10 mouse cellular contexts compared by ENCODE assay signal in genomic region chr7:47072551-47072950, GRCm38 (mm10). TPM values are rescaled to one million over a fixed set of nuclear protein-coding genes. Genes with fewer than 3 reads are reported as not detected.
DNase-seq lines count a peak whose midpoint lies in the region; ATAC-seq and TF ChIP-seq lines count a peak whose summit lies in the region.
"Had no signal": no experiment of that assay in that cellular context is flagged by ENCODE, and none has a peak within 500 bp of the region (broad histone marks: within the 10 kb centered on the region; RNA-seq: fewer than 3 reads in every experiment).

No protein-coding gene starts in this region.

- H3K27ac ChIP-seq in heart, embryonic 11.5 days (ENCODE audit: low read depth, low read length) = no peak overlapping the region
- no peak overlapping the region for H3K27ac ChIP-seq in liver, embryonic 14.5 days
- H3K27ac ChIP-seq in brown adipose tissue, adult 24 weeks (replicated peaks; ENCODE audit: low read depth, low read length) = peak overlapping the region; percentile 61
- H3K27ac ChIP-seq: embryonic facial prominence, embryonic 12.5 days; midbrain, embryonic 12.5 days had no signal

- no peaks in the 10 kb centered on the region for H3K36me3 ChIP-seq in heart, embryonic 11.5 days (ENCODE audit: control insufficient read depth, insufficient read depth, low read length)
- no peaks in the 10 kb centered on the region for H3K36me3 ChIP-seq in liver, embryonic 14.5 days (replicated peaks; ENCODE audit: control insufficient read depth, insufficient read depth, low read depth)
- H3K36me3 ChIP-seq: embryonic facial prominence, embryonic 12.5 days; midbrain, embryonic 12.5 days had no signal

- no peak overlapping the region for H3K4me2 ChIP-seq in heart, embryonic 11.5 days
- no peak overlapping the region for H3K4me2 ChIP-seq in liver, embryonic 14.5 days (ENCODE audit: low read depth)
- H3K4me2 ChIP-seq: embryonic facial prominence, embryonic 12.5 days; midbrain, embryonic 12.5 days had no signal

- peaks cover 12% of the 10 kb centered on the region for H3K4me1 ChIP-seq in heart, embryonic 11.5 days (ENCODE audit: control insufficient read depth, insufficient read depth, low read length)
- peaks cover 0 to 10% of the 10 kb centered on the region in 2 experiments; a peak in 1 of 4 replicates for H3K4me1 ChIP-seq in liver, embryonic 14.5 days (replicated peaks; ENCODE audit: control insufficient read depth in 2 of 2, insufficient read depth in 2 of 2, low read length in 1 of 2)
- H3K4me1 ChIP-seq in brown adipose tissue, adult 24 weeks (ENCODE audit: control insufficient read depth, insufficient read depth, insufficient read length, low read length) = peaks cover 14% of the 10 kb centered on the region
- H3K4me1 ChIP-seq: embryonic facial prominence, embryonic 12.5 days had no signal

- 0 out of 2 replicates have a peak, but pooled peaks have one; percentile 43 for ATAC-seq in heart, embryonic 11.5 days (replicated peaks; ENCODE audit: insufficient number of reproducible peaks, low FRiP score, low TSS enrichment)
- ATAC-seq in liver, embryonic 14.5 days (ENCODE audit: insufficient read depth) = no peak

- H3K9me3 ChIP-seq in heart, embryonic 11.5 days (replicated peaks; ENCODE audit: control insufficient read depth, low read length) = no peaks in the 10 kb centered on the region
- H3K9me3 ChIP-seq in liver, embryonic 14.5 days (ENCODE audit: control insufficient read depth, low read length) = no peaks in the 10 kb centered on the region
- H3K9me3 ChIP-seq: embryonic facial prominence, embryonic 12.5 days; midbrain, embryonic 12.5 days had no signal

- whole genome bisulfite sequencing in heart, embryonic 11.5 days (ENCODE audit: insufficient replicate concordance) = 65% methylated on average over 5 of the region's 5 CpGs
- WGBS in liver, embryonic 14.5 days (ENCODE audit: insufficient replicate concordance) = 49% methylated on average over 5 of the region's 5 CpGs

- no peaks in the 10 kb centered on the region for H3K27me3 ChIP-seq in heart, embryonic 11.5 days (ENCODE audit: control insufficient read depth, insufficient read depth, low read length)
- no peaks in the 10 kb centered on the region for H3K27me3 ChIP-seq in liver, embryonic 14.5 days (ENCODE audit: control insufficient read depth, insufficient read depth, low read length)
- H3K27me3 ChIP-seq: embryonic facial prominence, embryonic 12.5 days; midbrain, embryonic 12.5 days had no signal

- DNase-seq in heart, postnatal 36 days = no peak
- DNase-seq in liver, embryonic 14.5 days (ENCODE audit: low read depth in 3 of 3, low spot score in 3 of 3) = no peak
- DNase-seq in liver = no peak
- DNase-seq in ES-CJ7 (ENCODE audit: low read depth, low spot score) = peak; percentile 40
- no peak for DNase-seq in spleen, adult 18-20 months
- DNase-seq: thymus, postnatal 4 days had no signal

- no peak overlapping the region for H3K9ac ChIP-seq in heart, embryonic 11.5 days (ENCODE audit: low read depth, low read length)
- no peak overlapping the region for H3K9ac ChIP-seq in liver, embryonic 14.5 days (replicated peaks)
- H3K9ac ChIP-seq: embryonic facial prominence, embryonic 12.5 days; midbrain, embryonic 12.5 days had no signal

- TF ChIP-seq CTCF in liver, embryonic 14.5 days (IDR thresholded peaks at IDR 0.05; ENCODE audit: low read depth) = peak; percentile 39; the same call in 1 of the 2 replicates

- no peak overlapping the region for H3K4me3 ChIP-seq in heart, embryonic 11.5 days (ENCODE audit: low read depth, low read length)
- H3K4me3 ChIP-seq in liver, embryonic 14.5 days (ENCODE audit: insufficient read depth in 1 of 2, low read depth in 2 of 2, low read length in 2 of 2) = no peak overlapping the region
- H3K4me3 ChIP-seq in brown adipose tissue, adult 24 weeks (ENCODE audit: insufficient read depth, low read depth, low read length) = no peak overlapping the region
- H3K4me3 ChIP-seq: embryonic facial prominence, embryonic 12.5 days; midbrain, embryonic 12.5 days had no signal

- intact Hi-C loops in heart, postnatal 36 days (cut with DNase I) = loop anchor here (2.0 kb wide), 1 partner anchor 20 kb away; no protein-coding TSS in a partner anchor

- TF ChIP-seq EP300 in liver, embryonic 14.5 days (IDR thresholded peaks at IDR 0.05; ENCODE audit: low read depth) = no peak

RNA-seq across cellular contexts. Expression of gene Tmem86a, which starts 22.1 kb away (rescaled TPM):
- polyA plus RNA-seq in heart, embryonic 11.5 days (2014; fragmentation: Nextera tagmentation; extraction: Ambion mirVana) = 13.7 and 15.5 TPM in 2 replicates
- 10 to 100 TPM; 29.2 to 32.6 TPM for total RNA-seq in heart, postnatal 36 days (2021)
- polyA plus RNA-seq in liver, embryonic 14.5 days (2012; rRNA removed) = 12.6 and 14.8 TPM in 2 replicates
- 16.6 and 16.9 TPM in 2 replicates for polyA plus RNA-seq in liver, embryonic 14.5 days (2014; fragmentation: Nextera tagmentation; extraction: Ambion mirVana)
- polyA plus RNA-seq in brown adipose tissue, adult 24 weeks (2012; ENCODE audit: insufficient read depth, insufficient read length, missing spikeins) = 2.6 and 4.9 TPM in 2 replicates
